ENCODE assay signal across 14 mouse cellular contexts in the genomic region with DNA sequence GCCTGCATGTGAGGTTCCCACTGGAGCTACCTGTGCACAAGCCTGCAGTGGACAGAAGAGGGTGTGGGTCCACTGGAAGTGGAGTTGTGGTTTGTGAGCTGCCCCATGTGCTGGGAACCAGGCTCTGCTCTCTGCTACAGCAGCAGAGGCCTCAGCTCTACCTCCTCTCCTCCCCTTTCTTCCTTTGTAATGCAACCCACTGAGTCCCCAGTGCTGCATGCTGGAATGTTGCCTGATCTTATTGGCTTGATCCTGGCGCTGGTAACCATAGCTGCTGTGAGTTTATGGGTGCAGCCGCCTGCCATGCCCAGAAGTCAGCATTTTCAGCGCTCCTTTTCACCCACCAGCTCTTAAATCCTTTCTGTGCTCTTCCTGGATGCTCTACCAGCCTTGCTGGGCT. TPM values are rescaled to one million over a fixed set of nuclear protein-coding genes. Genes with fewer than 3 reads are reported as not detected.
DNase-seq lines count a peak whose midpoint lies in the region; ATAC-seq and TF ChIP-seq lines count a peak whose summit lies in the region.
"Had no signal": no experiment of that assay in that cellular context is flagged by ENCODE, and none has a peak within 500 bp of the region (broad histone marks: within the 10 kb centered on the region; RNA-seq: fewer than 3 reads in every experiment).

No protein-coding gene starts in this region.

- peak; percentile 17 for DNase-seq in hindbrain, postnatal 0 days (ENCODE audit: low spot score)
- DNase-seq in hindbrain, embryonic 14.5 days (ENCODE audit: low spot score) = no peak
- DNase-seq in neural tube, embryonic 10.5 days (ENCODE audit: extremely low spot score, low spot score) = no peak
- DNase-seq in brain, embryonic 14.5 days (ENCODE audit: low read depth) = peak; percentile 20
- DNase-seq in adrenal gland, adult 8-10 months = no peak
- no peak for DNase-seq in lung, postnatal 25 days (ENCODE audit: low spot score)
- DNase-seq: cerebellum, adult 18-20 months; kidney, postnatal 36 days; liver; thymus, postnatal 4 days had no signal

- TF ChIP-seq POLR2A in brain, embryonic 14.5 days (IDR thresholded peaks at IDR 0.05; ENCODE audit: borderline replicate concordance, extremely low read depth, insufficient read depth, insufficient read length, poor library complexity, severe bottlenecking) = no peak

- 0 out of 2 replicates have a peak, but pooled peaks cover 5% of the 10 kb centered on the region for H3K4me1 ChIP-seq in hindbrain, postnatal 0 days (ENCODE audit: insufficient read depth, low read length)
- H3K4me1 ChIP-seq in hindbrain, embryonic 14.5 days (replicated peaks; ENCODE audit: control insufficient read depth, insufficient read depth, low read length) = 0 out of 2 replicates have a peak, but pooled peaks cover 7% of the 10 kb centered on the region
- H3K4me1 ChIP-seq in neural tube, embryonic 13.5 days (replicated peaks) = peaks cover 53% of the 10 kb centered on the region

- no peak overlapping the region for H3K4me3 ChIP-seq in hindbrain, postnatal 0 days (ENCODE audit: low read length)
- H3K4me3 ChIP-seq in hindbrain, embryonic 14.5 days (replicated peaks; ENCODE audit: low read length) = no peak overlapping the region
- H3K4me3 ChIP-seq in neural tube, embryonic 13.5 days = no peak overlapping the region
- H3K4me3 ChIP-seq: heart, embryonic 12.5 days; stomach, embryonic 15.5 days had no signal

- no peak overlapping the region for H3K9ac ChIP-seq in hindbrain, postnatal 0 days (replicated peaks; ENCODE audit: low read length)
- no peak overlapping the region for H3K9ac ChIP-seq in hindbrain, embryonic 14.5 days
- H3K9ac ChIP-seq in neural tube, embryonic 13.5 days = no peak overlapping the region; the same call in 1 of the 2 replicates
- H3K9ac ChIP-seq: heart, embryonic 12.5 days; stomach, embryonic 15.5 days had no signal

- no peak for TF ChIP-seq CTCF in hindbrain, postnatal 0 days (IDR thresholded peaks at IDR 0.05; ENCODE audit: low read depth)
- no peak for TF ChIP-seq CTCF in brain, embryonic 14.5 days (IDR thresholded peaks at IDR 0.05; ENCODE audit: borderline replicate concordance, extremely low read depth, insufficient read depth, insufficient read length)

- H3K36me3 ChIP-seq in hindbrain, postnatal 0 days (ENCODE audit: insufficient read depth, low read length) = peaks cover 7% of the 10 kb centered on the region
- H3K36me3 ChIP-seq in hindbrain, embryonic 14.5 days (replicated peaks; ENCODE audit: control insufficient read depth, insufficient read depth) = peaks cover 18% of the 10 kb centered on the region
- H3K36me3 ChIP-seq in neural tube, embryonic 13.5 days = peaks cover 22% of the 10 kb centered on the region

- WGBS in hindbrain, postnatal 0 days = 19% methylated on average over 3 of the region's 3 CpGs
- WGBS in hindbrain, embryonic 14.5 days = 17% methylated on average over 3 of the region's 3 CpGs
- 18% methylated on average over 3 of the region's 3 CpGs for WGBS in neural tube, embryonic 13.5 days

- no peak overlapping the region for H3K27ac ChIP-seq in hindbrain, postnatal 0 days
- no peak overlapping the region for H3K27ac ChIP-seq in hindbrain, embryonic 14.5 days
- H3K27ac ChIP-seq in neural tube, embryonic 13.5 days (replicated peaks) = peak overlapping the region; percentile 23; the same call in 1 of the 2 replicates

- no peak for ATAC-seq in hindbrain, postnatal 0 days
- no peak for ATAC-seq in hindbrain, embryonic 14.5 days (ENCODE audit: low FRiP score)
- no peak for ATAC-seq in neural tube, embryonic 13.5 days (ENCODE audit: low read depth)

- no peak overlapping the region for H3K4me2 ChIP-seq in hindbrain, postnatal 0 days (ENCODE audit: low read depth, low read length)
- H3K4me2 ChIP-seq in hindbrain, embryonic 14.5 days (replicated peaks) = no peak overlapping the region
- H3K4me2 ChIP-seq in neural tube, embryonic 13.5 days = no peak overlapping the region
- H3K4me2 ChIP-seq: heart, embryonic 12.5 days; stomach, embryonic 15.5 days had no signal

- no peaks in the 10 kb centered on the region for H3K27me3 ChIP-seq in hindbrain, postnatal 0 days (ENCODE audit: insufficient read depth, low read length)
- no peaks in the 10 kb centered on the region for H3K27me3 ChIP-seq in hindbrain, embryonic 14.5 days (ENCODE audit: control insufficient read depth, insufficient read depth, low read length)
- H3K27me3 ChIP-seq in neural tube, embryonic 13.5 days = no peaks in the 10 kb centered on the region
- H3K27me3 ChIP-seq: CH12.LX; heart, embryonic 12.5 days; stomach, embryonic 15.5 days had no signal

- H3K9me3 ChIP-seq in hindbrain, postnatal 0 days (ENCODE audit: low read length) = no peaks in the 10 kb centered on the region
- no peaks in the 10 kb centered on the region for H3K9me3 ChIP-seq in hindbrain, embryonic 14.5 days (ENCODE audit: control insufficient read depth, low read length)
- H3K9me3 ChIP-seq in neural tube, embryonic 13.5 days = no peaks in the 10 kb centered on the region
- H3K9me3 ChIP-seq: heart, embryonic 12.5 days; stomach, embryonic 15.5 days had no signal

RNA-seq across cellular contexts. Expression of a gene that starts 10.0 kb away (rescaled TPM):
- total RNA-seq in hindbrain, postnatal 0 days (2014; rRNA removed) = 72.7 and 85.0 TPM in 2 replicates
- 57.2 and 58.3 TPM in 2 replicates for polyA plus RNA-seq in hindbrain, postnatal 0 days (2015; fragmentation: Nextera tagmentation; extraction: Ambion mirVana)
- 48.1 and 56.4 TPM in 2 replicates for polyA plus RNA-seq in hindbrain, embryonic 14.5 days (2014; fragmentation: Nextera tagmentation; extraction: Ambion mirVana)
- polyA plus RNA-seq in neural tube, embryonic 13.5 days (2015; fragmentation: Nextera tagmentation; extraction: Ambion mirVana) = 46.9 and 49.0 TPM in 2 replicates
- 48.5 and 55.7 TPM in 2 replicates for polyA plus RNA-seq in brain, embryonic 14.5 days (2012; rRNA removed)
- total RNA-seq in adrenal gland, adult 8-10 months (2022) = 10 to 100 TPM; 52.7 to 76.9 (median 68.2) TPM

RNA-seq across cellular contexts. Expression of a gene that starts 26.2 kb away (rescaled TPM):
- 12.3 and 12.4 TPM in 2 replicates for total RNA-seq in hindbrain, postnatal 0 days (2014; rRNA removed)
- 6.0 and 7.0 TPM in 2 replicates for polyA plus RNA-seq in hindbrain, postnatal 0 days (2015; fragmentation: Nextera tagmentation; extraction: Ambion mirVana)
- 2.9 and 3.0 TPM in 2 replicates for polyA plus RNA-seq in hindbrain, embryonic 14.5 days (2014; fragmentation: Nextera tagmentation; extraction: Ambion mirVana)
- polyA plus RNA-seq in neural tube, embryonic 13.5 days (2015; fragmentation: Nextera tagmentation; extraction: Ambion mirVana) = 7.8 and 8.7 TPM in 2 replicates
- polyA plus RNA-seq in brain, embryonic 14.5 days (2012; rRNA removed) = 8.4 and 13.6 TPM in 2 replicates
- 10 to 100 TPM in 1 of 4 experiments, 1 to 10 TPM in 3; 4.4 to 14.6 (median 5.4) TPM for total RNA-seq in adrenal gland, adult 8-10 months (2022)

Comparison
In these comparisons a context has a peak if more than half of its experiments do, and no peak if none do; other contexts are left out.
1. DNase-seq: peak in hindbrain, postnatal 0 days (single experiment) and brain, embryonic 14.5 days (single experiment); none in hindbrain, embryonic 14.5 days (single experiment), neural tube, embryonic 10.5 days (single experiment), adrenal gland, adult 8-10 months (single experiment) and lung, postnatal 25 days (single experiment).